Mouse (Mus musculus) frontal cortex, postnatal 36 days (tissue): Measurements from ENCODE around the gene Tcte1.

Experiments
- DNase-seq, 2 experiments: peaks; one replicate each; pipeline ENCODE4 v3.0.0; 2022; ENCODE audit warnings: low spot score in 2 of 2

Gene Tcte1

DNA sequence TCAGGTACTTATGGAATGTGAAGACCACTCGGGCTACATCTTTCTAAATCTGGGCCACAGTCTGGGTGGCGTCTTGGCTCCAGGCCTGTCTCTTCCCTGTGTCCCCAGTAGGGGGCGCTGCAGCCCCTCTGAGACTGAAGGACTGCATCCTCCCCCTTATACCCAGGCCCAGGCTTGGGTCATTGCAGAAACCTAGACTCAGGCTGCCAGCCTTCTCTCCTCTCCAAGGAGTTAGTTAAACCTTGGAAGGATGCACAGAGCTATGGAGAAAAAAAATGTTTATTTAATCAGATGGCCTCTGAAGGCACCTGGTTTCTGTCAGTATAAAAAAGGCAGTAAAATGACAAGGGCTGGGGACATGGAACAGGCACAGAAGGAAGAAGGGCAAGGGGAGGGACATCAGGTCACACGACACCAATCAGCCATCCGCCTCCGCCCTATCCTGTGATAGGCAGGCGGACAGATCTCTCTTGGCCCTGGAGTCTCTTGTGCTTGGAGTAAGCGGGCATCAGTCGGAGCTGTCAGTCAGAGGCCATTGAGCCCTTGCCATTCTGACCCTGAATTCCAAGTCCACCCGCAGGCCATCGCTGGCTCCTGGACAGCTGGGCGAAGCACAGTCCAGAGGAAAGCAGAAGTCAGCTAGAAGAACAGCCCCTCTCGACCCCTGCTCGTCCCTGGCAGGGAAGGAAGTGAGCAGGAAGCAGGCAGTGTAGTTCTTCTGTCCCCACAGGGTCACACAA, 61.9 kb downstream of the Tcte1 start:
- peak in 1 of 2 experiments; percentile 77 for DNase-seq

DNA sequence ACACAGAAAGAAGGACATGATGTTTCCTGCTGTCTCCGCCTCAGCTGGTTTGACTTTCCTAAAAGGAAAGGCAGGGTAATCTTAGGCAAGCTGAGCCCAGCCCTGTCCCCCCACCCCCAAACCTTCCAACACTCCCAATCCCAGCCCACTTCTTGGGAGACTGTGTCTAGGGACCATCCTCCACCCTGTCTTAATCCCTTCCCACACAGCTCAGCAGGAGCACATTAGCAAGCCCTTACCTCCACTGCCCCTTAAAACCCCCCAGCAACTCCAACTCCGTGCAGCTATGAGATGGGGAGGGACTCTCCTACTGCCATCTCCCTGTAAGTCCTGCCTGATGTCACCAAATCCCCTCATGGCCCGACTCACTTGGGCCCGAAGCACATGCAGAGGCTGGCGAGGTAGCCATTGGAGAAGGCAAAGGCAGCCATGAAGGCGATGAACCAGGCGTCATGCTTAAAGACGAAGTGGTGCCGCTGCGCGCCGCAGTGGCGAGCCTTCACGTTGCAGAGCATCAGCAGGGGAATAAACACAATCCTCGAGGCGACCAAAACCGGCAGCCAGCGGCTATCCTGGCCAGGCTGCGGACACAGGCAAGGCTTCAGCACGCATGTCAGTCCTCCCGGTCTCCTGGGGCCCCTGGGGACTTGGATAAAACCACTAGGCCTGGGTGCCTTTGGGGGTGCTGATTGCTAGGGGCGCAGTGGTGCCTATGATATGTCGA, 62.7 kb downstream of the Tcte1 start:
- no peak for DNase-seq

DNA sequence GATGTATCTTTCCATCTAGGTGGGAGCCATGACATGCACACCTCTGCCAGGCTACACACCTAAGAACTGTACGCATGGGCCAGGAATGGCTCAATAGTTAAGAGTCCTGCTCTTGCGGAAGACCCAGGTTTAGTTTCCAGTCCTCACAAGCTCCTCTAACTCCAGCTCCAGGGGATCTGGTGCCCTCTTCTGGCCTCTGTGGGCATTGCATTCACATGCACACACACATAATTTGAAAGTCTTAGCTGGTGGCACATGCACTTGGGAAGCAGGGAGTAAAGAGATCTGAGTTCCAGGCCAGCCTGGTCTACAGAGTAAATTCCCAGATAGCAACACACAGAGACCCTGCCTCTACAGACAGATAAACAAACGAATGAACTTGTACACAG, 63.2 kb downstream of the Tcte1 start:
- DNase-seq: no peak

- DNase-seq: no peak
These were observed 65.1 kb downstream of the Tcte1 start for GRCm38 (mm10) chr17:45588370-45588769.

- no peak for DNase-seq
These were observed 66.0 kb downstream of the Tcte1 start for GRCm38 (mm10) chr17:45589236-45589635.

DNA sequence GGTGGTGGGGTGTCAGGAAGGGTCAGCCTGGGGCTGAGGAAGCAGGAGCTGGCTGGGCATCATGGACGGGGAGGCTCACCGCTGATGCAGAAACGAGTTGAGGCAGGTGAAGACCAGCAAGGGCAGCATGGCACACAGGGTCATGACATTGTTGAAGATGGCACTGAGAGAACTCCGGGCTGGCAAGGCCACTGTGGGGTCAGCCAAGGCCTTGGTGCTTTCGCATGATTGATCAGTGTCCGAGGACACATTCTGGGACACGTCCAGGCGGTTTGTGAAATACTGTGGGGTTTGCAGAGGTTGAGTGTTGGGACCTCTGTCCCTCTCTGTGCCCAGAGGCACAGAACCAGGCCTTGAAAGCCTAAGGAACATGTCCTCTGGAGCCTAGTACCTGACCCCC, 66.6 kb downstream of the Tcte1 start:
- DNase-seq: no peak

GRCm38 (mm10) chr17:45590410-45590809, 67.2 kb downstream of the Tcte1 start:
- no peak for DNase-seq

DNA sequence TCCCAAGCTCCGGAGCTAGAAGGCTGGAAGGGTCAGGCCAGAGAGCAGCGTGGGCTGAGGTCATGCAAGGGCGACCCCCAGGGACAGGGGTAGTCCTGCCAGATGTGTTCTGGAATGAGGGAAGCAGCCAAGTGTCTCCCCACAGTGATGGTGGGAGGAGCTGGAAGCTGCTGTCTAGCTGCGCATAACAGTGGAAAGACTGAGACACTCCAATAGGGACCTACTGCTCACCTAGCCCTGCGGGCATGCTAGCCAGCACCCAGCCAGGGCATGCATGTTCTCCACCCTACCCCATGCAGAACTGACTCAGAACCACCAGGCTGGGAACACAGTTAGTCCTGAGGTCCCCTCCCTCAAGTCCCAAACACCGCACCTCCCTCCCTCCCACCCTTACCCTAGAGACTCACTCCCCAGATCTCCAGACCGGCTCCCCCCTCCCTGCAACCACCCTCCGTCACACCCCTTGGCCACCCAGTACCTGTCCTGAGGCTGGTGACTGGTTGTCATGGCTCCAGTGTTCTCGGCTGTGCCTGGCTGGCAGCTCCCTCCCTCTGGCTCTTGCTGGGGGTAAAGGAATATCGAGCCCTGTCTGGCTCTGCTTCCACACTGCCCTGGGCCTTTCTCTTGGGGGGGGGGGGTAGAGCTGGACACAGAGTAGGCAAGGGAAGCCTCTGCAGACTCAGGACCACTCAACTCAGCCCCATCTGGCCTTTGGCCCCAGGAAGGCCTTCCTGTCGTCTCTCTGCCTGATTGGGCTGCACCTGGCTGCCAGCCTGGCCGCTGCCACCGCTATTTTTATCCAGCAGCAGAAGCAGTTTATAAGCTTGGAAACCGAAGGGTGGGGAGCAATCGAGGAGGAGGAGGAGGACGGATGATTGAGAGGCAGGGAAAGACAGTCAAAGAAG, 68.7 kb downstream of the Tcte1 start:
- no peak for DNase-seq
